Mouse (Mus musculus): ENCODE measurements around the gene Zfp13. TPM values are rescaled to one million over a fixed set of nuclear protein-coding genes. Genes with fewer than 3 reads are reported as not detected.

Gene Zfp13
- 7.3 and 8.5 TPM in 2 replicates for polyA plus RNA-seq (2015; fragmentation: Nextera tagmentation; extraction: Ambion mirVana)

DNA sequence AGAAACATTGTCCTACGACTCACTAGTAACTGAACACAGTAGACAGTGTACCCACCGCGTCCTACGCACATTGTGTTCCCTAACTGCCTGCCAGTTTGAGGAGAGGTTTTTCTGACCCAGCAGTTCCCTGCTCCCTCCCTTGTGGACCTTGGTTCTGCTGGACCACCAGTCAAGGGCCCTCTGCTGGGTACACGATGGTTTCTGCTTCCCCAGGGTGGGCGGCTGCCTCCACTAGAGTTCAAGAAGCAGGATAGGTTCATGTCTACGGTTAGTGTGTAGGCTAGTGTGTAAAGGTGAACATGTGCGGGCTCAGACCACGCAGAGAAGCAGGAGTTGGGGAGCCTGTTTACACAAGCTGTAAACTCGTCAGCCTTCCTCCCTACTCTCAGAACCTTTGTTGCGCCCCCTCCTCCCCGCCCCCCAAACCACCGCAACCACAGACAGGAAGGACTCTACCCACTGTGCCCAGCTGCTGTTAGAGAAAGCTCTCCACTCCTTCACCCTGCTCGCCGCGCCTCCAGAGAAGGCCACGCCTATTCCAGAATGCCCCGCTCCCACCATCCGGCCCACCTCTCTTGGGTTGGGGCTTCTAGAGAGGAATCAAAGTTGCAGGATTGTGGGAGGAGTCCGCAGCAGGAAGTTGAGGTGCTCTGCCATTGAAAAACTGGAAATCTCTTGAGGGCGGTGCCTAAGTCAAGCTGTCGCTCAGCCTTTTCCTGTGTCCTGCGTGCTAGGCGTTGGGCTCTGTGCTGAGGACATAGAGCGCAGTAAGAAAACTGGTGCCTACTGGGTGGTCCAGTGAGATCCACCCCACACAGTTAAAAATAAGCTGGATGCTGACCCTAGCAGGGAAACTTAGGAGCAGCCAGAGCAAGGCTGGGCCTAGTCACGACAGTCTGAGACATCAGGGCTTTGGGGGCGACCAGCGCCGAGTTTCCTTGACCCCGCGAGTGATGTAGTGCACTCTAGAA is at the start of gene Zfp13:
TSS of gene Zfp13 (minus strand) at position 906 of the 971 bp plus-strand sequence.
- peak; percentile 96 for ATAC-seq (replicated peaks; ENCODE audit: extremely low read depth, insufficient read depth, low FRiP score)

DNA sequence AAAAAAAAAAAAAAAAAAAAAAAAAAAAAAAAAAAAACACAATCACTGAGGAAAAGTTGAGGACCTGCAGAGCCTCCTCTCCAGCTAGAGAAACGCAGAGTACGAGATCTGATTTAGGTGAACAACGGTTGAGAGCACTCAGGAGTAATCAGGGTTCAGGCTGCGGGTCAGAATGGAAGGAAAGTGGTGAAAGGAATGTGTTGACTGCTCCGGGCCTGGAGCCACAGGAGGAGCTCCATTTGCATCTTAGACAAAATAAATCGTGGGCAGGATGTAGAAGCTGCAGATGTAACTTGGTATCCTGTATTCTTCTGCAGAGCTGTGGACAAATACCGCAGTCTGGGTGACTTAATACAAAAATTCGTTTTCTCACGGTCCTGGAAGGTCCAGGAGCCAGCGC is 46.6 kb upstream of the Zfp13 start:
- ATAC-seq (replicated peaks; ENCODE audit: extremely low read depth, insufficient read depth, low FRiP score) = no peak
- H3K4me1 ChIP-seq (ENCODE audit: control insufficient read depth, insufficient read depth, low read length) = peaks cover 5% of the 10 kb centered on the region
- WGBS = 24% methylated on average over 10 of the region's 10 CpGs
- no peak overlapping the region for H3K9ac ChIP-seq (ENCODE audit: low read length)
- peaks cover 5% of the 10 kb centered on the region; the same call in 1 of the 2 replicates for H3K9me3 ChIP-seq (replicated peaks; ENCODE audit: control insufficient read depth, low read length)
- no peak overlapping the region for H3K27ac ChIP-seq (ENCODE audit: low read length)
- no peak overlapping the region for H3K4me2 ChIP-seq (ENCODE audit: low read depth, low read length)
- no peaks in the 10 kb centered on the region for H3K36me3 ChIP-seq (ENCODE audit: control insufficient read depth, insufficient read depth)
- peaks cover 13% of the 10 kb centered on the region for H3K27me3 ChIP-seq (ENCODE audit: control insufficient read depth, insufficient read depth, low read length)
- no peak overlapping the region for H3K4me3 ChIP-seq (ENCODE audit: low read length)

More for the DNA sequence above, at the start of gene Zfp13:
- Histone ChIP-seq H3K4me2 (ENCODE audit: low read depth, low read length) (peak within 1 kb of the TSS; percentile 91), H3K36me3 (ENCODE audit: control insufficient read depth, insufficient read depth) (no peaks in the 10 kb centered on the region), H3K9me3 (replicated peaks; ENCODE audit: control insufficient read depth, low read length) (no peaks in the 10 kb centered on the region), H3K4me3 (ENCODE audit: low read length) (peak within 1 kb of the TSS; percentile 64), H3K27ac (ENCODE audit: low read length) (peak within 1 kb of the TSS; percentile 88), H3K9ac (ENCODE audit: low read length) (peak within 1 kb of the TSS; percentile 71), H3K27me3 (ENCODE audit: control insufficient read depth, insufficient read depth, low read length) (no peaks in the 10 kb centered on the region), H3K4me1 (ENCODE audit: control insufficient read depth, insufficient read depth, low read length) (peaks cover 13% of the 10 kb centered on the region)
- WGBS = 6% methylated on average over 31 of the region's 31 CpGs

GRCm38 (mm10) chr17:23644613-23645495 is 45.6 kb upstream of the Zfp13 start, which contains the start of gene Mmp25:
Gene Mmp25, minus strand, starts transcription at chr17:23645277.
- Histone ChIP-seq H3K4me2 (ENCODE audit: low read depth, low read length) (peak within 1 kb of the TSS; percentile 82), H3K4me1 (ENCODE audit: control insufficient read depth, insufficient read depth, low read length) (peaks cover 5% of the 10 kb centered on the region), H3K9ac (ENCODE audit: low read length) (peak within 1 kb of the TSS; percentile 68), H3K36me3 (ENCODE audit: control insufficient read depth, insufficient read depth) (no peaks in the 10 kb centered on the region), H3K27me3 (ENCODE audit: control insufficient read depth, insufficient read depth, low read length) (peaks cover 13% of the 10 kb centered on the region), H3K4me3 (ENCODE audit: low read length) (peak within 1 kb of the TSS; percentile 60), H3K9me3 (replicated peaks; ENCODE audit: control insufficient read depth, low read length) (peaks cover 5% of the 10 kb centered on the region; the same call in 1 of the 2 replicates), H3K27ac (ENCODE audit: low read length) (no peak within 1 kb of the TSS)
- 2% methylated on average over 58 of the region's 58 CpGs for WGBS
- 0 out of 2 replicates have a peak, but pooled peaks have one; percentile 10 for ATAC-seq (replicated peaks; ENCODE audit: extremely low read depth, insufficient read depth, low FRiP score)

- 68% methylated on average over 8 of the region's 8 CpGs for WGBS
- Histone ChIP-seq H3K4me2 (ENCODE audit: low read depth, low read length) (no peak overlapping the region), H3K36me3 (ENCODE audit: control insufficient read depth, insufficient read depth) (no peaks in the 10 kb centered on the region), H3K27ac (ENCODE audit: low read length) (no peak overlapping the region), H3K9ac (ENCODE audit: low read length) (no peak overlapping the region), H3K4me3 (ENCODE audit: low read length) (no peak overlapping the region), H3K4me1 (ENCODE audit: control insufficient read depth, insufficient read depth, low read length) (peaks cover 3% of the 10 kb centered on the region; the same call in 1 of the 2 replicates), H3K9me3 (replicated peaks; ENCODE audit: control insufficient read depth, low read length) (no peaks in the 10 kb centered on the region), H3K27me3 (ENCODE audit: control insufficient read depth, insufficient read depth, low read length) (peaks cover 6% of the 10 kb centered on the region)
- no peak for ATAC-seq (replicated peaks; ENCODE audit: extremely low read depth, insufficient read depth, low FRiP score)
Observed at GRCm38 (mm10) chr17:23631241-23631640, 32.0 kb upstream of the Zfp13 start.

DNA sequence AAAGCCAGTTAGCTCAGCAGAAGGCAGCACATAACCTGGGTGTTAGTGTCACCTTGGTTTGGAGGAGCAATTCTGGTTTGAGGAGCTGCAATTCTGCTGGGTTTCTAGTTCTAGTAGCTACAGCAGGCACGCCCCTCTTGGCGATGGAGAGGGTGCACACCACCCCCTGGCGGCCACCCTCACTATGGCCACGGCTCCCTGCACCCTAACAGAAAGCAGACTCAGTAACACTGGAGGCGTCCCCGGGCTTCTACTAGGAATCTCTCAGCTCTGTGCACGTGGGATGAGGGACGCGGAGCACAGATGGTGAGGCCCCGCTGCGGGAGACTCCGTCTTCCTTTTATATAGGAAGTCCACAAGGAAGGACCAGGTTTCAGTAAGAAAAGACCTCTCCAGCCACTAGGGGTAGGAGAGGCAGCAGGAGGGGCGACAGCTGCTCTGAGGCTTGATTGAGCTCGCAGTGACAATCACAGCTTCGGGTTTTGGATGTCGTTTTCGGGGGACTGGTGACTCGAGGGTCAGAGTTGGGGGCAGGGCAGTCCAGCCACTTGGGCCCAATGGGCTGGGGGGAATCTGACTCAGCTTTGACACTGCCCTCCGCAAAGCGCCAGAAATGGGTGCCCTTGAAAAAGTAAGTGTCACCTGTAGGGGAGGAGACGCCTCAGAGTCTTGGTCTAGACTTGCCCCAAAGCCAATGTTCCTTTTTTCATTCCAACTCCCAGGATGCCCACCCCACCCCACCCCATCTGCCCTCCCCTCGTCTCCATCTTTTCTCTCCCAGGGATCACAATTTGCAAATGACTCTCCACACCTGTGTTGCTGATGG is 31.1 kb upstream of the Zfp13 start:
- 13% methylated on average over 22 of the region's 22 CpGs for WGBS

GRCm38 (mm10) chr17:23627813-23628212 is 28.5 kb upstream of the Zfp13 start:
- Histone ChIP-seq H3K4me3 (ENCODE audit: low read length) (no peak overlapping the region), H3K27me3 (ENCODE audit: control insufficient read depth, insufficient read depth, low read length) (peaks cover 3% of the 10 kb centered on the region), H3K36me3 (ENCODE audit: control insufficient read depth, insufficient read depth) (no peaks in the 10 kb centered on the region), H3K4me2 (ENCODE audit: low read depth, low read length) (no peak overlapping the region), H3K27ac (ENCODE audit: low read length) (no peak overlapping the region), H3K9ac (ENCODE audit: low read length) (no peak overlapping the region), H3K4me1 (ENCODE audit: control insufficient read depth, insufficient read depth, low read length) (peaks cover 3% of the 10 kb centered on the region; the same call in 1 of the 2 replicates), H3K9me3 (replicated peaks; ENCODE audit: control insufficient read depth, low read length) (no peaks in the 10 kb centered on the region)
- WGBS = 30% methylated on average over 7 of the region's 7 CpGs
- ATAC-seq (replicated peaks; ENCODE audit: extremely low read depth, insufficient read depth, low FRiP score) = no peak

More for the DNA sequence above, 31.1 kb upstream of the Zfp13 start:
- Histone ChIP-seq H3K4me1 (ENCODE audit: control insufficient read depth, insufficient read depth, low read length) (peaks cover 3% of the 10 kb centered on the region; the same call in 1 of the 2 replicates), H3K27me3 (ENCODE audit: control insufficient read depth, insufficient read depth, low read length) (peaks cover 6% of the 10 kb centered on the region), H3K36me3 (ENCODE audit: control insufficient read depth, insufficient read depth) (no peaks in the 10 kb centered on the region), H3K27ac (ENCODE audit: low read length) (no peak overlapping the region), H3K4me3 (ENCODE audit: low read length) (peak overlapping the region; percentile 33), H3K9me3 (replicated peaks; ENCODE audit: control insufficient read depth, low read length) (no peaks in the 10 kb centered on the region), H3K4me2 (ENCODE audit: low read depth, low read length) (peak overlapping the region; percentile 65), H3K9ac (ENCODE audit: low read length) (0 out of 2 replicates have a peak overlapping the region, but pooled peaks have one; percentile 49)
- ATAC-seq (replicated peaks; ENCODE audit: extremely low read depth, insufficient read depth, low FRiP score) = peak; percentile 77

GRCm38 (mm10) chr17:23620351-23620750 is 21.1 kb upstream of the Zfp13 start:
- Histone ChIP-seq H3K9me3 (replicated peaks; ENCODE audit: control insufficient read depth, low read length) (no peaks in the 10 kb centered on the region), H3K4me2 (ENCODE audit: low read depth, low read length) (no peak overlapping the region), H3K36me3 (ENCODE audit: control insufficient read depth, insufficient read depth) (no peaks in the 10 kb centered on the region), H3K27ac (ENCODE audit: low read length) (no peak overlapping the region), H3K4me1 (ENCODE audit: control insufficient read depth, insufficient read depth, low read length) (no peaks in the 10 kb centered on the region), H3K4me3 (ENCODE audit: low read length) (no peak overlapping the region), H3K27me3 (ENCODE audit: control insufficient read depth, insufficient read depth, low read length) (peaks cover 18% of the 10 kb centered on the region; the same call in 1 of the 2 replicates), H3K9ac (ENCODE audit: low read length) (no peak overlapping the region)
- no peak for ATAC-seq (replicated peaks; ENCODE audit: extremely low read depth, insufficient read depth, low FRiP score)
- 35% methylated on average over 7 of the region's 7 CpGs for WGBS

GRCm38 (mm10) chr17:23617087-23617486 is 17.8 kb upstream of the Zfp13 start:
- Histone ChIP-seq H3K27ac (ENCODE audit: low read length) (no peak overlapping the region), H3K9me3 (replicated peaks; ENCODE audit: control insufficient read depth, low read length) (no peaks in the 10 kb centered on the region), H3K36me3 (ENCODE audit: control insufficient read depth, insufficient read depth) (no peaks in the 10 kb centered on the region), H3K9ac (ENCODE audit: low read length) (no peak overlapping the region), H3K27me3 (ENCODE audit: control insufficient read depth, insufficient read depth, low read length) (peaks cover 18% of the 10 kb centered on the region; the same call in 1 of the 2 replicates), H3K4me2 (ENCODE audit: low read depth, low read length) (no peak overlapping the region), H3K4me1 (ENCODE audit: control insufficient read depth, insufficient read depth, low read length) (no peaks in the 10 kb centered on the region), H3K4me3 (ENCODE audit: low read length) (no peak overlapping the region)
- no peak for ATAC-seq (replicated peaks; ENCODE audit: extremely low read depth, insufficient read depth, low FRiP score)
- WGBS = 37% methylated on average over 9 of the region's 9 CpGs
